Mouse (Mus musculus): Measurements from ENCODE around the gene Dnah2.

DNA sequence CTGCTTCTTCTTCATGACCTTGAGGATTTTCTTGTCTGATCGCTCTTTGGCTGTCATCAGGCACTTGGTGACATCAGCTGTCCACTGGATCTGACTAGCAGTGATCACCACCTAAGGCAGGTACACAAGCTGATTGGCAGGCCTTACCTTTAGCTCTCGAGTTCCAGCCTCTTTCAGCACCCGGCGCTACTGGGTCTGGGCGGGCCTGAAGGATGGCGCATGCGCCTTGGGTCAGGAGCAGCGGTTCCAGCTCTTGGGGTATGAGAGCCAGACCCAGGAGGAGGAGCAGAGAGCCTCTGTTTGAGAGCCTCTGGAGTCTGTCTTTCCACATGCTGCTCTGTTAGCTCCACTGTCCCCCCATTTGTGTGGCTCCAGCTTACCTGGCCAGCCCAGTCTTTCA, 71.3 kb downstream of the Dnah2 start:
- no peak for TF ChIP-seq CTCF (IDR thresholded peaks at IDR 0.05; ENCODE audit: insufficient read depth, low read length)
- TF ChIP-seq POLR2A (IDR thresholded peaks at IDR 0.05; ENCODE audit: borderline replicate concordance, extremely low read depth, low read depth, low read length) = no peak
